Mouse (Mus musculus): ENCODE measurements at regions not wholly inside any gene's neighbourhood (a gene's known extent, or its start where the extent isn't known, plus 50 kb on each side); places are given as distances from the start of the nearest gene placed in this dataset.

- DNase-seq, result no peak
Measured at GRCm38 (mm10) chr14:85286203-85286602, 842.8 kb downstream of the Pcdh17 start.

GRCm38 (mm10) chr14:85287460-85287859 is 844.1 kb downstream of the Pcdh17 start:
- no peak for DNase-seq

- no peak for DNase-seq
Measured at GRCm38 (mm10) chr14:85298991-85299390, 855.6 kb downstream of the Pcdh17 start.

DNA sequence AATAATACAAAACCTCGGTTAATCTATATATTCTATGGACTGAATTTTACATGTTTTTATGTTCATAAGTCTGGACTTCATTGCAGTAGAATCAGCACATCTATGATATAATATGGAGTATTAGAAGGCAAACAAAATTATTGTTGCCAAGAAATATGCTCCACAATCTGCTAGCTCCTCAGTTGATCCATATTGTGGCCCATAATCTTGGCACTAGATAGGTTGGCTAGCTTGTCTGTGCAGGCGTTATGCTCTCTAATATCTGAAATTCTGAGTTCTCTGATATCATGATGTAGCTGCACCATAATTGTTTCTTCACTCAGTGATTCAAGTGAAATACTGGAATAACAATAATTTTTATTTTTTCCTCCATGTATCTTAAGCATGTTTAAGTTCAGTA is 877.3 kb downstream of the Pcdh17 start:
- no peak for DNase-seq

GRCm38 (mm10) chr14:85333277-85333676 is 889.9 kb downstream of the Pcdh17 start:
- no peak for DNase-seq

DNA sequence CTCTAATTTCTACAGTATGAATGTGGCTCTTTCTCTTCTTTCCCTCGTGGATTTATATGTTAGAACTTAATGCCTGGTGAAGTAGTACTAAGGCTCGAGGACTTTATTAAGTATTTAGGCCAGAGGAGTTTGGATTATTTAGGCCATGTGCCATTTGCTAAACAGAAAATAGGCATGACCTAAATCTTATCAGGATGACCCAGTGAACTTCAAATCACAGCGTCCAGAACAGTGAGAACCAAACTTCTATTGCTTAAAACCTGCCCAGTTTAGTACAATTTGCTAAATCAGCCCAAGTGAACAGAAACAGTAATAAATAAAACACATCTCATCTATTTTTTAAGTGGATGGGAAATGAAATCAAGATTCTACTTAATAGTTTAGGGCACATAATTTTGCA is 893.8 kb downstream of the Pcdh17 start:
- no peak for DNase-seq

- DNase-seq, result no peak
Measured at GRCm38 (mm10) chr14:85354626-85355355, 911.4 kb downstream of the Pcdh17 start.

- peak; percentile 4 for DNase-seq
Measured at GRCm38 (mm10) chr14:85363611-85364010, 920.2 kb downstream of the Pcdh17 start.

GRCm38 (mm10) chr14:85373312-85373711 is 929.9 kb downstream of the Pcdh17 start:
- DNase-seq, result no peak

DNA sequence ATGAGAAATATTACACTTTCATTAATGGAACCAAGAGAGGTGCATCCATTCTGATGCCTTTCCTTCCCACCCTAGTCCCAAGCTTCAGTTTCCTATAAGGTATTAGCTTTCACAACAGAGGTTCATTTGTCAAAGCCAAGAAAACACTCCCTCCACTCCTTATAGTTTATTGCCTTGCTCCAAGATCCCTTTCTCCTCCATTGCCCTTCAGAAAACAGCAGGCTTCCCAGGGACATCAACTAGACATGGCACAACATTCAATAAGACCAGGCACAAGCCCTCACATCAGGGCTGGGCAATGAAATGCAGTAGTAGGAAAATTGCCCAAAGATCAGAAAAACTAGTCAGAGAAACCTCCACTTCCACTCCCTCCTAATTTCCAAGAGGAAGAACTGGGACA is 960.3 kb downstream of the Pcdh17 start:
- DNase-seq, result no peak
